Mouse (Mus musculus): ENCODE data around the gene Glra1. TPM values are rescaled to one million over a fixed set of nuclear protein-coding genes. Genes with fewer than 3 reads are reported as not detected.
A peak's percentile ranks its signal among the peaks of the same experiment; 100 is the strongest.

Glra1 gene
- polyA plus RNA-seq, 1 experiment from 2014 or later = not detected

DNA sequence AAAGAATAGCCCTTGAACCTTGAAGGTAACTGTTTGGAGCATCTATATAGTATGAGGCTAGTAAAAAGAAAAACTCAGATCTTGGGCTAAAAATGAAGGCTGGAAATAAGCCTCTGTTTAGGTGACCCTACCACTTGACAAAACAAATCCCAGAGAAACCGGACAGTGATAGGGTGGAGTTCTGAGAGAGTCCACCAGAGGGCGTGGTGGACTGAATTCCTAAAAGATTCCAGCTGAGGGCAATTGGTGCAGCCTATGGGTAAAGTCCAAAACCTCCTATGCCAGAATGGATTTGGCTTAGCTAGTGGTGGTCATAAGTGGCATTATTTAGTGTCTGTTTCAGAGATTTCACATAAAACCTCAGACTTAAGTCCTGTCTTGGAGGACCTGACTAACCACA, 36.9 kb downstream of the Glra1 start:
- Histone ChIP-seq H3K4me2 (ENCODE audit: low read length) (no peak overlapping the region), H3K9ac (ENCODE audit: low read depth, low read length) (no peak overlapping the region), H3K4me1 (replicated peaks; ENCODE audit: insufficient read depth, low read length) (no peaks in the 10 kb centered on the region), H3K9me3 (replicated peaks; ENCODE audit: low read length) (no peaks in the 10 kb centered on the region), H3K4me3 (replicated peaks; ENCODE audit: low read depth, low read length) (no peak overlapping the region), H3K27me3 (ENCODE audit: insufficient read depth, low read length) (no peaks in the 10 kb centered on the region), H3K27ac (no peak overlapping the region), H3K36me3 (ENCODE audit: insufficient read depth, low read length) (no peaks in the 10 kb centered on the region)
- DNase-seq (ENCODE audit: low spot score) = peak; percentile 16
- ATAC-seq (replicated peaks; ENCODE audit: low FRiP score, low read depth) = no peak
- peak; percentile 65 for TF ChIP-seq CTCF (IDR thresholded peaks at IDR 0.05; ENCODE audit: low read depth)
- WGBS = 24% methylated on average over 2 of the region's 2 CpGs

DNA sequence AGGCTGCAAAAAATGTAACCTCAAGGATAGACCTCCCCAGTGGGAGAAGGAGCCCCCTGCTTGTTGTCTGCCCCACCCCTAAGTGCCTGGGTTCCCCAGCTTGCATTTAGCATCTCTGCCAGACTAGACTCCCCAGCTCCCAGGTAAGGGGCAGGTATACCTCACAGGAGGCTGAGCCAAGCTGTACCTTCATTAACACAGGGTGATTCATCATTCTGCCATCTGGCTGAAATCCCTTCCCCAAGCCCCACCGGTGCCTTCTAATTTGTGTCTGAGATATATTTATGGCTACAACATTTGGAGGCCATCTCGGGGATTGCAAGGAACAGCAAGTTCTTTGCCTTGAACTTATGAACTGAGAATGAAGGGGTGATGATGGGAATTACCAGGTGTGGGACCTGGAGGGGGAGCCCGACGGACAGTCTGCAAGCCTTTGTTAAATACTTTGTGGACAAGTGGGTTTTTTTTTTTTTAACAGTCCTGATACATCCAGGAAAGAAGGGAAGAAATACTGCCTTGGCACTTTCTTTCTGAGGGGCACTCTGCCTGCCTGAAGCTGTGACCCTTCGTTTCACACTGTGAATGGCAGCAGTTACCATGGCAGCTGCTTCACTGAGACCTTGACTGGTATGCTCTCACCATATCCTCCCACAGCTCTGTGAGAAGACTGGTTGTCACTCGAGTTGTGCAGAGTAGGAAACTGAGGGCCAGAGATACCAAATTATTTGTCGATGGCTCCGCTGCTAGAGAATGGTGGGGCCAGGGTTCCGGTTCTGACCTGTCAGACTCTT, 41.5 kb downstream of the Glra1 start:
- Histone ChIP-seq H3K36me3 (ENCODE audit: insufficient read depth, low read length) (no peaks in the 10 kb centered on the region), H3K4me3 (replicated peaks; ENCODE audit: low read depth, low read length) (no peak overlapping the region), H3K27me3 (ENCODE audit: insufficient read depth, low read length) (no peaks in the 10 kb centered on the region), H3K27ac (no peak overlapping the region), H3K9me3 (replicated peaks; ENCODE audit: low read length) (no peaks in the 10 kb centered on the region), H3K9ac (ENCODE audit: low read depth, low read length) (no peak overlapping the region), H3K4me1 (replicated peaks; ENCODE audit: insufficient read depth, low read length) (no peaks in the 10 kb centered on the region), H3K4me2 (ENCODE audit: low read length) (no peak overlapping the region)
- DNase-seq (ENCODE audit: low spot score) = no peak
- no peak for TF ChIP-seq CTCF (IDR thresholded peaks at IDR 0.05; ENCODE audit: low read depth)
- no peak for ATAC-seq (replicated peaks; ENCODE audit: low FRiP score, low read depth)
- WGBS = 42% methylated on average over 9 of the region's 9 CpGs

DNA sequence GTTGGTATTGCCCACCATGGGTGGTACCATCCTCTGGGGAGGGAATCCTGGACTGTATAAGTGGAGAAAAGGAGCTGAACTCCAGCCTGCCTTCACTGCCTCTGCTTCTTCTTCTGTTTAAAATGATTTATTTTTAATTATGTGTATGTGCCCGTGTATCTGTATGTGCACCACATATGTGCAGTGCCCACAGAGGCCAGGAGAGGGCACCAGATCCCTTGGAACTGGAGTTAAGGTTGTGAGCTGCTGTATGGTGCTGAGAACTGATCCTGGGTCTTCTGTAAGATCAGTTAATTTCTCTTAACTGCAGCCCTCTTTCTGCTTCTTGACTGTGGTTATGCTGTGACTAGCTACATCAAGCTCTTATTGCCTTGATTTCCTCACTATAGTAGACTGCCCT, 62.3 kb downstream of the Glra1 start:
- no peaks in the 10 kb centered on the region for H3K36me3 ChIP-seq (ENCODE audit: insufficient read depth, low read length)
- no peak overlapping the region for H3K27ac ChIP-seq
- H3K9me3 ChIP-seq (replicated peaks; ENCODE audit: low read length) = no peaks in the 10 kb centered on the region
- 89% methylated on average over 1 of the region's 1 CpGs for WGBS
- H3K27me3 ChIP-seq (ENCODE audit: insufficient read depth, low read length) = no peaks in the 10 kb centered on the region
- ATAC-seq (replicated peaks; ENCODE audit: low FRiP score, low read depth) (no peak), DNase-seq (ENCODE audit: low spot score) (no peak)
- H3K4me1 ChIP-seq (replicated peaks; ENCODE audit: insufficient read depth, low read length) = no peaks in the 10 kb centered on the region
- no peak overlapping the region for H3K9ac ChIP-seq (ENCODE audit: low read depth, low read length)
- no peak; the same call in 1 of the 2 replicates for TF ChIP-seq CTCF (IDR thresholded peaks at IDR 0.05; ENCODE audit: low read depth)
- H3K4me3 ChIP-seq (replicated peaks; ENCODE audit: low read depth, low read length) = no peak overlapping the region
- H3K4me2 ChIP-seq (ENCODE audit: low read length) = no peak overlapping the region

DNA sequence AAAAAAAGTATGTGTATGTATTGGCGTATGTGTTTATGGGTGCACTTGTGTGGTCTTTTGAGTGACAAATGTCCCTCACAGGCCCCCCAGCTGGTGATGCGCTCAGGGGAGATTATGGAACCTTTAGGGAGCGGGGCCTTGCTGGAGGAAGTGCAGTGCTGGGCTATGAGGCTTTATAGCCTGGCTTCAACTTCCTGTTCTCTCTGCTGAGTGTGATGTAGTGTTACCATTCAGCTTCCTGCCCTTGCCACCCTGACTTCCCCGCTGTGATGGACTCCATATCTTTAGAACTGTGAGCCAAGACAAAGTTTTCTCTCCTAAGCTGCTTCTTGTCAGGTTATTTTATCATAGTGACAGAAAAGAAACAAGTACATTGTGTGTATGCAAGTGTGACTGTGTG, 65.3 kb downstream of the Glra1 start:
- no peak overlapping the region for H3K9ac ChIP-seq (ENCODE audit: low read depth, low read length)
- no peak overlapping the region for H3K4me2 ChIP-seq (ENCODE audit: low read length)
- no peaks in the 10 kb centered on the region for H3K27me3 ChIP-seq (ENCODE audit: insufficient read depth, low read length)
- H3K36me3 ChIP-seq (ENCODE audit: insufficient read depth, low read length) = no peaks in the 10 kb centered on the region
- H3K9me3 ChIP-seq (replicated peaks; ENCODE audit: low read length) = no peaks in the 10 kb centered on the region
- no peaks in the 10 kb centered on the region for H3K4me1 ChIP-seq (replicated peaks; ENCODE audit: insufficient read depth, low read length)
- ATAC-seq (replicated peaks; ENCODE audit: low FRiP score, low read depth) (no peak), DNase-seq (ENCODE audit: low spot score) (no peak)
- 62% methylated on average over 4 of the region's 4 CpGs for WGBS
- H3K4me3 ChIP-seq (replicated peaks; ENCODE audit: low read depth, low read length) = no peak overlapping the region
- no peak for TF ChIP-seq CTCF (IDR thresholded peaks at IDR 0.05; ENCODE audit: low read depth)
- no peak overlapping the region for H3K27ac ChIP-seq

DNA sequence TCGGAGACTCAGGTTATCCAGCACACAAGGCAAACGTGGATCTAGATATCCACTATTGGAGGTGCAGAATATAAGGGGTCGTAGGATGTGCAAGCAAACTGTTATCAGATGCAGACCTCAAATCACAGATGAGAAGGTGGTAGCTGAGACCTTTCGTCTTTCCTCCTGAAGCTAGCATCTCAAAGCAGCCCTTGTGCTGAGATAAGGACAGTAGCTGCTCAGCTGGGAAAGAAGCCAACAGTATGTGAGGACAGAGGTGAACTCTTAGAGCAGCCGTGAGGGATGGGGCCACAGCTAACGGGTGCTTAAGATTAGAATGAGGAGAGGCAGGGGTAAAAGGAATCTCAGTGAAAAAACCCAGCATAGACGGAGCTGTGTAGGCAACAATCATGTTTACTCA, 65.9 kb downstream of the Glra1 start:
- WGBS = 61% methylated on average over 7 of the region's 7 CpGs
- Histone ChIP-seq H3K9ac (ENCODE audit: low read depth, low read length) (no peak overlapping the region), H3K27ac (no peak overlapping the region), H3K4me2 (ENCODE audit: low read length) (no peak overlapping the region), H3K4me3 (replicated peaks; ENCODE audit: low read depth, low read length) (no peak overlapping the region), H3K36me3 (ENCODE audit: insufficient read depth, low read length) (no peaks in the 10 kb centered on the region), H3K9me3 (replicated peaks; ENCODE audit: low read length) (no peaks in the 10 kb centered on the region), H3K4me1 (replicated peaks; ENCODE audit: insufficient read depth, low read length) (no peaks in the 10 kb centered on the region), H3K27me3 (ENCODE audit: insufficient read depth, low read length) (no peaks in the 10 kb centered on the region)
- TF ChIP-seq CTCF (IDR thresholded peaks at IDR 0.05; ENCODE audit: low read depth) = no peak
- ATAC-seq (replicated peaks; ENCODE audit: low FRiP score, low read depth) = no peak
- DNase-seq (ENCODE audit: low spot score) = no peak

DNA sequence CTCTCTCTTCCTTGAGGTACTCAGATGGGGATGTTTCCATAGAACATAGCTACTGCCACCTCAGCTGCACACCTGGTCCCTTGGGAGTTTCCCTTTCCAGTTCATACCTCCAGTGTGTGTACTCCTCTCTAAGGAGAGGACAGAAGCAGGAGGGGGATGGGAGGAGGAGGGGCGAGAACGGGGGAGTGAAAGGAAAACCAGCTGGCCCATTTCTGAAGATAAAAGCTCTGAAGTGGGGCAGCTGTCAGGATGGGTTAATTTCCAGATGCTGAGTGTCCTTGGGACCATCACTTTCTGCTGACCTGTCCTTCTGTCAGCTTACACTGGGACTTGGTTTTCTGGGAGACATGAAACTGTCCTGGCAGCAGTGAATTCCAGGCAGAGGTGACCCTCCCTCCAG, 73.2 kb downstream of the Glra1 start:
- H3K4me1 ChIP-seq (replicated peaks; ENCODE audit: insufficient read depth, low read length) = no peaks in the 10 kb centered on the region
- H3K27ac ChIP-seq = no peak overlapping the region
- DNase-seq (ENCODE audit: low spot score) (peak; percentile 18), ATAC-seq (replicated peaks; ENCODE audit: low FRiP score, low read depth) (no peak)
- H3K4me3 ChIP-seq (replicated peaks; ENCODE audit: low read depth, low read length) = no peak overlapping the region
- H3K36me3 ChIP-seq (ENCODE audit: insufficient read depth, low read length) = no peaks in the 10 kb centered on the region
- 20% methylated on average over 2 of the region's 2 CpGs for WGBS
- no peak overlapping the region for H3K4me2 ChIP-seq (ENCODE audit: low read length)
- TF ChIP-seq CTCF (IDR thresholded peaks at IDR 0.05; ENCODE audit: low read depth) = no peak
- no peak overlapping the region for H3K9ac ChIP-seq (ENCODE audit: low read depth, low read length)
- H3K27me3 ChIP-seq (ENCODE audit: insufficient read depth, low read length) = no peaks in the 10 kb centered on the region
- no peaks in the 10 kb centered on the region for H3K9me3 ChIP-seq (replicated peaks; ENCODE audit: low read length)

DNA sequence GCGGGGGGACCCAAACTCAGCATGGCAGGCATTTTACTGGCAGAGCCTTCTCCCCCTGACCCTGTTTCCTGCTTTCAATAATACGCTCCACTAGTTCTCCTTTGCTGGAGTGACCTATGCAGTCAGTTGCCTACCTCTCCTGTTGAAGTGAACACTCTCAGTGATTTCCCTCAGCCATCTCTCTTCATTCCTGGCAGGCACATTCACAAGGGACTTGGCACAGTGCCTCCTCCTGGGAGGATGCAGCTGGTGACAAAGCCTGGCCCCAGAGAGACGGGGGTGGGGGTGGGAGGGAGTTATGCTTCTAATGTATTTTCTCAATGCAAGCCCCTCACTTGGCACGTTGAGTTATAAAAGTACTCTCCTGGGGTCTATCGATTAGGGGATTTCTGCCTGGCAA, 74.6 kb downstream of the Glra1 start:
- Histone ChIP-seq H3K9ac (ENCODE audit: low read depth, low read length) (no peak overlapping the region), H3K27ac (no peak overlapping the region), H3K9me3 (replicated peaks; ENCODE audit: low read length) (no peaks in the 10 kb centered on the region), H3K36me3 (ENCODE audit: insufficient read depth, low read length) (no peaks in the 10 kb centered on the region), H3K4me1 (replicated peaks; ENCODE audit: insufficient read depth, low read length) (no peaks in the 10 kb centered on the region), H3K4me2 (ENCODE audit: low read length) (no peak overlapping the region), H3K27me3 (ENCODE audit: insufficient read depth, low read length) (no peaks in the 10 kb centered on the region), H3K4me3 (replicated peaks; ENCODE audit: low read depth, low read length) (no peak overlapping the region)
- DNase-seq (ENCODE audit: low spot score) (peak; percentile 26), ATAC-seq (replicated peaks; ENCODE audit: low FRiP score, low read depth) (no peak)
- TF ChIP-seq CTCF (IDR thresholded peaks at IDR 0.05; ENCODE audit: low read depth) = no peak
- WGBS = 50% methylated on average over 5 of the region's 5 CpGs

All from kidney, postnatal 0 days (tissue).